Mouse (Mus musculus) splenic B cell, adult 2 months (primary cell): ENCODE data around the gene Ttc4.

ENCODE experiments used
- DNase-seq: peaks from one replicate; pipeline ENCODE4 v3.0.0-alpha.2; 2011; ENCODE audit warnings: low read depth, low spot score
- H3K27me3 ChIP-seq: 2 replicates; pipeline ENCODE4 v1.6.1; 2012; ENCODE audit warnings: mild to moderate bottlenecking, low read length, moderate library complexity, mixed read lengths; ENCODE audit not compliant: control insufficient read depth, poor library complexity, insufficient read depth, severe bottlenecking
- H3K36me3 ChIP-seq: 2 replicates; pipeline ENCODE4 v1.6.1; 2012; ENCODE audit warnings: mild to moderate bottlenecking, low read length, moderate library complexity, mixed read lengths; ENCODE audit not compliant: control insufficient read depth, poor library complexity, insufficient read depth, severe bottlenecking

Gene Ttc4

DNA sequence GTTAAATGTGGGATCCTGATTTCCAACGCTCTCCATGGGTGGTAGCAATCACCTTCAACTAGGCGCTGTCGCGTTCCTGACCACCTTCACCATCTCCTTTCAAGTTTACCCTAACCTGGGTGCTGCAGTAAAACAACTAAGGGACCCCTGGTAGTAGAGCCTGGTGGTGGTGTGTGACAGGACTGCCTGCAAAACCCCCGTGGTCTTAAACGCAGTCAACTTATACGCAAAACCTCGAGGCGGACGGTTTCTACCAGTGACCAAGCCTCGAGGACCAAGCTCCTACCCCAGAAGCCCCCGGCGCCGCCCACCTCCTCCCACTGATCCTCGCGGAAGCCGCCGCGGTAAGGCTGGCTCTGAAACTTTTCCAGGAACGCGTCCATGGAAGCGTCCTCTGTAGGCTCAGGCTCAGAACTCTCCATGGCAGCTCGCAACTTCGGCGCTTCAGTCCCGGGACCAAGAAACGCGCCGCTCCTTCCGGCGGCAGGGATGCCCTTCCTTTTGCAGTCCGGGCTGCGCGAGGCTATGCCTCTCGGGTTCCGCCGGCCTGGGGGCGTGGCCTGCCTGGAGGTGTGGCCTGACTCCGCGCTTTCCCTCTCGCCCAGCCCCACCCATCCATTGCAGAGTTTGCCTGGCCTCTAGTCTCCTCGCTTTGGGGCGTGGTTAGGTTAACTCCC is at the start of gene Ttc4:
Gene Ttc4 (minus strand): TSS at position 503 of the 677 bp plus-strand sequence.
- peaks cover 3% of the 10 kb centered on the region for H3K36me3 ChIP-seq
- DNase-seq, result peak; percentile 94
- H3K27me3 ChIP-seq, result no peaks in the 10 kb centered on the region; the same call in 1 of the 2 replicates

DNA sequence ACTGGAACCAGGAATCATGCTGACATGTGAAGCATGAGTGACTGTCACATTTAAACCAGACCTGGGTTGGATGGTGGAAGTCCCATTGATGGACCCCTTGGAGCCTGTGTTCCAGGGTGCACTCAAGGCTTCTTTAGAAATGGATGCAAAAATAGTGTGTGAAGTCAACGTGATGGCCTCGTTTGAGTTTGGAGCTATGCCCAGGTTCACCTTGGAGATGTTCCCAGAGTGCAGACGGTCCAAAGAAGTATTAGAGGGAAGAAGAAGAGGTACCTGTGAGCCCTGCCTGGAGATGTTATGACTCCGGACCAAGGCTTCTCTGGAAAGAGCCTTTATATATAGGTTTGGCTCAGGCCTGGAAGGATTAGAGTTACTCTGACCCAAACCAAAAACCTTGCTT is 41.9 kb upstream of the Ttc4 start:
- DNase-seq, result no peak
- no peaks in the 10 kb centered on the region for H3K36me3 ChIP-seq
- no peaks in the 10 kb centered on the region for H3K27me3 ChIP-seq

DNA sequence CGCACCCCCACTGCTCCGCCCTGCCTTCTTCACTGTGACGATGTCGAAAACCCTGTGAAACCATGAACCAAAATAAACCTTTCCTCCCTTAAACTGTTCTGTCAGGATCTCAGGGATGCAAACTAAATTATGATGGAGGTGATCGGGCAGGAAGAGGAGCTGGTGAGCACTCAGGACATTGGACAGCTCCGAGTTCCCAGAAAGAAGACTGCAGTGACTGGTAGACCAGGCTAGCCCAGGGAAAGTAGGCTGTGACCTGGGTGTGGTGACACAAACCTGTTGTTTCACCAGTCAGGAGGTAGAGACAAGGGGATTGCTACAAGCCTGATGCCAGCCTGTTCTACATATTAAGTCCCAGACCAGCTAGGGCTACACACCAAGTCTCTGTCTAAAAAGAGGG is 34.9 kb upstream of the Ttc4 start:
- H3K27me3 ChIP-seq, result no peaks in the 10 kb centered on the region
- no peaks in the 10 kb centered on the region for H3K36me3 ChIP-seq
- DNase-seq, result no peak

DNA sequence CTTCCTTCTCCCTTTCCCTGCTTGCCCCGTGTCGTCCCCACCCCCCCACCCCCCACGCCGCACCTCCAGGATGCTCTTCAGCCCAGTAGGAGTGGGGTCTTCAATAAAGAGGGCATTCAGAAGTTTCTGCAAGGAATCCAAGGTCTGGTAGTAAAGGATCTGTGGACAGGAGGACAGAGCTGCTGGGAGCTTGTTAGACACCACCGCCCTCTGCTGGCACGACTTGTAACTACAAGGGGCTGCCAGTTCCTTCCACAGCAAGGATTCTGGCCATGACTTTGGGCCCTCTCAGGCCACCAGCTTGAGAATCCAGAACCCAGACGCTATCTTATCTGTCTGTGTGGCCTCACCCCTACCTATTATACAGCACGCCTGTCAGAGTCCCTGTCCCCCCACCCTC is 29.7 kb upstream of the Ttc4 start:
- Histone ChIP-seq H3K36me3 (no peaks in the 10 kb centered on the region), H3K27me3 (no peaks in the 10 kb centered on the region)
- DNase-seq, result peak; percentile 78

DNA sequence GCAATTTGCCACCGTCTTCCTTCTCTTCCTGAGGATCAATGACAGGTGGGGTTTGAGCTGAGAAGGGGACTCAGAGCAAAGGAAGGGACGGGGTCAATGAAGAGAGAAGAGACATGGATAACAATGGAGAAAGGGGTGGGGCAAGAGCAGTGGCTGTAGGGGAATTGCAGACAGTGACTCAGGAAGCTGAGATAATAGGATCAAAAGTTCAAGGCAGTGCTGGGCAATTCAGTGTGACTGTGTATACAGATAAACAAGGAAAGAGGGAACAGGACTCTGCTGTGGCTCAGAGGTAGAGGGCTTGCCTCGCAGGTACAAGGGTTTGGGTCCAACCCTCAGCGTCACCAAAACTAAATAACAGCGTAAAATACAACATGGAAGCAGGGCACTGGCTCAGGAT is 29.2 kb upstream of the Ttc4 start:
- no peaks in the 10 kb centered on the region for H3K36me3 ChIP-seq
- no peak for DNase-seq
- H3K27me3 ChIP-seq, result no peaks in the 10 kb centered on the region

DNA sequence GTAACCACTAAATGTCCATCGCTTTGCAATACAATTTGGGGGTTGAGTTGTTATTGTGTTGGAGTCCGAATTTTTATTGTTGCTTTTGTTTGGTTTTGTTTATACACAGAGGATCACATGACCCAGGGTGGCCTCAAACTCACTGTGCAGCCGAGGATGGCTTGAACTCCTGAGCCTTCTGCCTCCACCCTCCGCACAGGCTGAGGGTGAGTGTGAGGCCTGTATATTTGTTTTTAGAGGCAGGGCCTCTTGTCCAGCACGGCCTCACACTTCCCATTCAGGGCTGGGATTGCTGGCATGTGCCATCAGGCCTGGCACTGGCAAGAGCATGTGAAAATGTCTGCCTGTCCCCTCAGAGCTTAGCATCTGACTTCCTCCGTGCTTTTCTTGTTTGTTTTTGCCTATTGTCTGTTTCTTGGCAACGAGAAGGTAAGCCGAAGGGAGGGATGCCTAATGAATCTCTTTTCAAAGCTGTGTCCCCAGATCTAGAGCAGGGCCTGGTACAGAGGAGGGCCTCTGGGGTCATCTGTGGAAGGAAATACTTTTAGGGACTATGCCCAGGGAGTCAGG is 26.4 kb upstream of the Ttc4 start:
- Histone ChIP-seq H3K27me3 (no peaks in the 10 kb centered on the region), H3K36me3 (no peaks in the 10 kb centered on the region)
- DNase-seq, result no peak

DNA sequence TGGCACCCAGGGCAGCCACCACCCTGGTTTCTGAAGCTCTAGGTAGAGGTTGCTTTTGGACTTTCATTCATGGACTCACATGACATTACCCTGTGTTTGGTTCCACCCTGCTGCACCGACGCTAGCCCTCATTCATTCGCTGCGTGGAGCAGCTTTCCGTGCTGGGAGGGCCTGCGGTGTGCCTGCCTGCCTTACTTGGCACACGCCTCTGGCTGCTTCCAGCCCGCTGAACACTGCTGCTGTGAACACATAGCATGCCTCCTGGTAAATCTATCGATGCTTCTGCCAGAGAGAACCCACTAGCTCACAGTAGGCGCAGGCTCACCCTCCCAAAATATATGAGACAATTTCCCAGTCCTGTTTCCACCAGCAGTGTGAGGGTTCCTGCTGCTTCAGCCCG is 25.7 kb upstream of the Ttc4 start:
- no peak for DNase-seq
- Histone ChIP-seq H3K27me3 (no peaks in the 10 kb centered on the region), H3K36me3 (no peaks in the 10 kb centered on the region)

DNA sequence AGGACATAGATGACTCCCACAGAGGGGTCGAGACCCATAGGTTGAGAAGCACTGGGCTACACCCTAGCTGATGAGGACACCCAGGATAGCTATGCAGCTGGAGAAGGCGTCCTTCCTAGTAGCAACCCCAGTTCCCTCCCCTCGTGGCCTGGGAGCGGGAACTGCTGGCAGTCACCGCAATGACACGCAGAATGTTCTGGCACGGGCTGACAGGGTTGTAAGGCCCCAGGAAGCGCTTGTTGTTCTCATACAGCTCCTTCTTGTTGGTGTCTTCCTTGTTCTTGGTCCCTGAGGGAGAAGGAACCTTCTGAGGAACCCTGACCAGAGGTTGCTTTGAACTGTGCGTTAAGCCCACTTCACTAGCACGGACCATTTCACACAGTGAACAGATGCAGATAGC is 25.2 kb upstream of the Ttc4 start:
- Histone ChIP-seq H3K36me3 (no peaks in the 10 kb centered on the region), H3K27me3 (no peaks in the 10 kb centered on the region)
- DNase-seq, result no peak

DNA sequence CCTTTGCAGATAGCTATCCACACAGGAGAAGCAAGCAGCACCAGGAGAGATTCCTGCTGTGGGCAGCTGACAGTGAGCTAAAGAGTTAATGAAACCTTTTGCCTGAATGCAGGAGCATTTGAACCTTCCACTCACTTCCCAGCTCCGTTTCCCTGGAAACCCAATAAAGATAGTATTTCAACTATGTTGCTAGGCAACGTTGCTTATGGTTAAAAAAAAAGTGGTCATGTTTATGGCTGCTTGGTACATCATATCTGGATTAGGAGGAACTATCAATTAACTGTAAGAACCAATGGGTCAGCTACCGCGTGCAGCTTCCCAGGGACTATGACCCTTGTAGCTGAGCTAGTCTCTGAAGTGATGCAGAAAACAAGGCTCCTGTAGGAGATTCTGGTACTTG is 22.1 kb upstream of the Ttc4 start:
- DNase-seq, result no peak
- Histone ChIP-seq H3K27me3 (no peaks in the 10 kb centered on the region), H3K36me3 (no peaks in the 10 kb centered on the region)

DNA sequence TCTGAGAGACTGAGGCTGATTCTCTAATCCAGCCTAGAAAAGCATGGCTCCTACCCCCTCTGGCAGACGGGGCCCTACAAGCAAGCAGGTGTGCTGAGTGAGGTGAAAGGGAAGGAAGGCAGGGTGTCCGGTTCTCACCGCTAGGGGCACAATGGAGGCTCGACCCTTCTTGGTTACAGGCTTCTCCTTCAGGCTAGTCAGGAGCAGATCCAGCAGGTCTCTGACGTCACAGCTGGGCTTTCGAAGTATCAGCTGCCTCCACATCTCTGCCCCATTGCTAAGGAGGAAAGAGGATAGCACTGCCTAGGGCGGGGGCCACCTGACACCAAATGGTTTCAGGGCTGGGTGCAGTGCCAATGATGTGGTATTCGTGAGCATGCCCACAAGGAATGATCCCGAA is 21.2 kb upstream of the Ttc4 start:
- peak; percentile 47 for DNase-seq
- Histone ChIP-seq H3K27me3 (no peaks in the 10 kb centered on the region), H3K36me3 (no peaks in the 10 kb centered on the region)

DNA sequence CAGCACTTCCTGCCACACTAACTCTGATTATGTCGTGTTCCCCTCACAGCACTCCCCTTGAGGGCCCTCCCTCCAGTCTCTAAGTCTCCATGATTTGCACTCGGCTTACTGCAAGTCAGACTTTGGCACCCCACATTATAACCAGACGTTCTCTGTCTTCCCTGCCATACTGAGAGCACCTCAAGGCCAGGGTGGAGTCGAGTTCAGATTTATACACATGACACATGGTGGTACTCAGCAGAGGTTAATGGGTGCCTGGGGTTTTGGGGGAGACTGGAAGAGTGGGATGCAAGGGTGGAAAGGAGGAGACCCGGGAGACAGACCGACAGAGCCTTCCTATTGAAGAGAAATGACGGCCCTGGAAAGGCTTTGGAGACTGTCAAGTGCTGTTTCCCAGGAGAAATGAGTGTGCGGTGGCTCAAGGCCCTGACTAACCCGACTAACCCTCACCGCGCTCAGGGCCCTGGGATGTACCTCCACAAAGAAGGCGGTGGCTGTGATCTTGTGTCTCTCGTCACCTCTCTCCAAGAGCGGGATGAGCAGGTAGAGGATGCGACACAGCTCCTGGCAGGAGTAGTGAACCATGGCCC is 15.2 kb upstream of the Ttc4 start:
- no peak for DNase-seq
- H3K36me3 ChIP-seq, result no peaks in the 10 kb centered on the region
- no peaks in the 10 kb centered on the region for H3K27me3 ChIP-seq

DNA sequence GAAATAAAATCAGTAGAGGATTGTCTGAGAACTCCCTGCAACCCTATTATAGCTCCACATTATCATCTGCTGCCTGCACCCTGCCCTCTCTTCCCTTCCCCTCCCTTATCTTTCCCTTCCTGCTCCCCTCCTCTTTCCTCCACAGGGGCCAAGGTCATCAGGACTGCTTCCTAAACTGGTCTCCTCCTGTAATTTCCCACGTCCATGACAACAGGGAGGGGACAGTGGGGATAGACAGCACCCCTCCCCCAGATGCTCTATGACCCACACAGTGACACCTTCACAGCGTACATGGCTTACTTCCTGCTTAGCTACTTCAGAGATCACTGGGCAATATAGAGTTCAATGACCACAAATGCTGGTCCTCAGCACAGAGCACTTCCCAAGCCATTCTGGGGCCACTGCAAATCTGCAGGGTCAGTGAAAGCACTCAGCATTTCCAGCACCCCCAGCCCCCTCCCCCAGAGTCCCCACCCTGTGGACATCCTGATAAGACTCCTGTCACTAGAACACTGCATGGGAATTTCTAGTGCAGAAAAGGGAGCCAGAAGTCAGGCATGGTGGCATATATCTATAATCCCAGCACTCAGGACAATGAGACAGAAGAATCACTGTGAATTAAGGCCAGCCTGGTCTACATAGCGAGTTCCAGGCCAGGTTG is 10.0 kb upstream of the Ttc4 start:
- no peaks in the 10 kb centered on the region for H3K36me3 ChIP-seq
- DNase-seq, result no peak
- no peaks in the 10 kb centered on the region for H3K27me3 ChIP-seq

DNA sequence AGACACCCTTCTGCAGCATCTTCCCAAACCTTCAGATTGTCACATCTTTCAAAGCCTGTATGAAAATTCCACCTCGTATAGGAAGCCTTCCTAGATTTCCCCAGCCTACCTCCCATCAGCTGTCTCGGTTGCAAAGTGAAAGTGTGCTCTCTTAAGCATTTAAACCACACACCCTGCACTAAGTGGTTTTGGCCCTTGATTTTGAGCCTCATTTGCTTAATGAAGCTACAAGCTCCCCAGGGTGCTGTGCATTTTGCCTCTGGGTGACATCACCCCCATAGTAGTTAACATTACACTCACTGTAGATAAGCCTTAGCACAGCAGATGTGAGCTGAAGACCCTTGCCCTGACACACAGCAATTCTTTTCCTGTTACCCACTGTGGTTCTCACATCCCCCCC is 2.2 kb upstream of the Ttc4 start:
- peak; percentile 47 for DNase-seq
- Histone ChIP-seq H3K27me3 (no peaks in the 10 kb centered on the region; the same call in 1 of the 2 replicates), H3K36me3 (peaks cover 2% of the 10 kb centered on the region; the same call in 1 of the 2 replicates)

DNA sequence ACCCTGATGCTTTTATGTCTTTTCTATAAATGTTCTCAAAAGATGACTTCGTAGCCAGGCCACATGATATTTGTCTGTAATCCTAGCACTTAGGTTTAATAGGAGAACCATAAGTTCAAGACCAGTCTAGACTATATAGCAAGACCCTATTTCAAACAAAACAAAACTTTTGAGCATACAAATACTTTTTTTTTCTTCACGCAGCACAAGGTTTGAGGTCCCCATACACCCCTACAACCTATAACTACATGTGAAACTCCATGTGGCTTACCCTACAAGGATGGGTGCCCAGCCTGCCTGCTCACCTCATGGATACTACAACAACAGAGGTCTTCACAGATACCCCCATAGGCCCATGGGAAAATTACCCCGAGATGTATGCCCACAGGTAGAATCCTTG is 408 bp upstream of the Ttc4 start:
- Histone ChIP-seq H3K27me3 (no peaks in the 10 kb centered on the region; the same call in 1 of the 2 replicates), H3K36me3 (peaks cover 2% of the 10 kb centered on the region; the same call in 1 of the 2 replicates)

DNA sequence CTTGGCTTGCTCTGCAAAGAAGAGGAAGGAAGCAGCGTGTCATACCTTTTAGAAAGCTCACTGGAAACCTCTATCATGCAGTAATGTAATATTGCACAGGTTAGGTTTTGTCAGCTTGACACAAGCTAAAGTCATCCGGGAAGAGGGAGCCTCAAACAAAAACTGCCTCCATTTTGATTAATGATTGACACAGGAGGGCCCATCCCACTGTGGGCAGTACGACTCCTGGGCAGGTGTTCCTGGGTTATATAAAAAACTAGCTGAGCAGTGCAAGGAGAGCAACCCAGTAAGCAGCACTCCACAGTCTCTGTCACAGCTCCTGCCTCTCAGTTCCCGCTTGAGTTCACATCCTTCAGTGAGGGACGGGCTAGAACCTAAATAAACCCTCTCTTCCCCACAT is 2.0 kb downstream of the Ttc4 start:
- Histone ChIP-seq H3K27me3 (no peaks in the 10 kb centered on the region; the same call in 1 of the 2 replicates), H3K36me3 (peaks cover 6% of the 10 kb centered on the region)
- DNase-seq, result no peak

More for the DNA sequence above, 408 bp upstream of the Ttc4 start:
- DNase-seq, result no peak
